Mouse (Mus musculus) heart, embryonic 14.5 days (tissue): ENCODE measurements at regions not wholly inside any gene's neighbourhood (a gene's known extent, or its start where the extent isn't known, plus 50 kb on each side); places are given as distances from the start of the nearest gene placed in this dataset.

Experiments used
- ATAC-seq: fragments of 200-750 bp; cut with Nextera tagmentation; 2 replicates; pipeline ENCODE4 v1.8.0; 2017; ENCODE audit warnings: low read depth, moderate TSS enrichment; ENCODE audit not compliant: insufficient number of reproducible peaks, insufficient read depth, low FRiP score
- H3K27ac ChIP-seq, 2 experiments: fragments of 200-500 bp in 1 of 2; fragments of 300-500 bp in 1 of 2; sonication (generic) in 1 of 2; replicated peaks in 1 of 2; 2 replicates each; pipeline ENCODE4 v1.5.1; 2012 to 2014; ENCODE audit warnings: low read depth in 2 of 2, low read length in 2 of 2, control low read depth in 1 of 2, mild to moderate bottlenecking in 1 of 2, mixed read lengths in 1 of 2; ENCODE audit not compliant: control insufficient read depth in 1 of 2, insufficient read depth in 1 of 2
- H3K27me3 ChIP-seq: fragments of 300-500 bp; sonication (generic); 2 replicates; pipeline ENCODE4 v1.6.1; 2014; ENCODE audit warnings: mild to moderate bottlenecking, low read length, control low read depth; ENCODE audit not compliant: control insufficient read depth, insufficient read depth
- H3K36me3 ChIP-seq: fragments of 300-500 bp; sonication (generic); 2 replicates; pipeline ENCODE4 v1.6.1; 2014; ENCODE audit warnings: mild to moderate bottlenecking, control low read depth, low read length, mixed read lengths; ENCODE audit not compliant: control insufficient read depth, insufficient read depth
- H3K4me1 ChIP-seq, 2 experiments: fragments of 200-500 bp in 1 of 2; fragments of 300-500 bp in 1 of 2; sonication (generic) in 1 of 2; 2 replicates each; pipeline ENCODE4 v1.6.1; 2012 to 2014; ENCODE audit warnings: low read length in 2 of 2, control low read depth in 1 of 2, mixed read lengths in 1 of 2; ENCODE audit not compliant: control insufficient read depth in 2 of 2, insufficient read depth in 2 of 2
- H3K4me2 ChIP-seq: fragments of 300-500 bp; sonication (generic); 2 replicates; pipeline ENCODE4 v1.6.1; 2014; ENCODE audit warnings: mild to moderate bottlenecking, low read length
- H3K4me3 ChIP-seq, 2 experiments: fragments of 200-500 bp in 1 of 2; fragments of 300-500 bp in 1 of 2; sonication (generic) in 1 of 2; 2 replicates each; pipeline ENCODE4 v1.5.1; 2012 to 2014; ENCODE audit warnings: low read length in 2 of 2, mild to moderate bottlenecking in 2 of 2, control low read depth in 1 of 2, low read depth in 1 of 2, moderate library complexity in 1 of 2; ENCODE audit not compliant: control insufficient read depth in 1 of 2, insufficient read depth in 1 of 2
- H3K9ac ChIP-seq: fragments of 300-500 bp; sonication (generic); 2 replicates; pipeline ENCODE4 v1.6.1; 2014; ENCODE audit warnings: mild to moderate bottlenecking, low read length
- H3K9me3 ChIP-seq: fragments of 300-500 bp; sonication (generic); 2 replicates; pipeline ENCODE4 v1.6.1; 2016; ENCODE audit warnings: low read length, control low read depth; ENCODE audit not compliant: control insufficient read depth
- WGBS: fragments of 180-500 bp; shearing (Covaris S2); extraction: QIAGEN DNeasy Blood & Tissue Kit; methylation state at CpG from one replicate; pipeline ENCODE4 v1.1.7; 2014; 5-methylcytosine and 5-hydroxymethylcytosine counted together

DNA sequence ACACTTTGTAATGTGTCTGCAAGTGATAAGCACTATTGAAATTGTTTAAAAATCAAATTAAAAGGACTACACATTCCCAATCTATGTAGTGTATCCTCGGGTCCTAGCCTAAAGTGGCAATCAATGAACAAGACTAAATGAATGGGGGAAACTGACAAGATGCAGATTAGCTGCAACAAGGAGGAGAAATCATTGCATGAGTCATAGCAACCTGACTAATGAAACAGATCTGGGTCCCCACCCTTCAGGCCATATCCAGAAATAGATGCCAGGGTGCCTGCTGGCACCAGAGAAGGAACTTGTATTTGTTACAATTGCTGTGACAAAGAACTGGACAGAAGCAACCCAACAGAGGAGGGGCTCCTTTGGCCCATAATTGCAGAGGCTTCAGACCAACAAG lies 148.4 kb downstream of the Klf6 start:
- Histone ChIP-seq H3K27ac (no peak overlapping the region), H3K9me3 (no peaks in the 10 kb centered on the region), H3K4me1 (no peaks in the 10 kb centered on the region), H3K36me3 (no peaks in the 10 kb centered on the region), H3K9ac (no peak overlapping the region), H3K27me3 (no peaks in the 10 kb centered on the region), H3K4me2 (no peak overlapping the region), H3K4me3 (no peak overlapping the region)
- ATAC-seq: no peak
- 40% methylated on average over 1 of the region's 1 CpGs for WGBS

DNA sequence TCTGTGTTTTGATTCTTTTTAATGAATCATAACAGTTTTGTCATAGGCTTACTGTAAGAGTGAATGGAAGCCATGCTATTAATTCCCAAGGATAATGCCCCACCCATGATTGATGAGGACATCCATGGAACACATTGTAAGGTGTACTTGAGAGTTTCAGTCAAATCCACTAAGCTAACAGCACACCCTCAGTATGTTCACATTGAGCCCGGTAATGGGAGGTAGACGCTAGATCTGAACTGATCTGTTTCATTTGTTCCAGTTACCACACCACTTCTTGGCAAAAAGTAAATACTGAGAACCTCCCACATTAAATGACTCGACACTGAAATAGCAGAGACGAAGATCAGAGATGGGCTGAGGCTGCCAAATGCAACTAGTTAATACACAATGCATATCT lies 165.9 kb downstream of the Klf6 start:
- H3K9ac ChIP-seq: no peak overlapping the region
- ATAC-seq: no peak
- peaks cover 20 to 41% of the 10 kb centered on the region in 2 experiments for H3K4me1 ChIP-seq
- no peaks in the 10 kb centered on the region for H3K27me3 ChIP-seq
- no peak overlapping the region for H3K4me2 ChIP-seq
- H3K36me3 ChIP-seq: no peaks in the 10 kb centered on the region
- no peak overlapping the region for H3K27ac ChIP-seq
- H3K9me3 ChIP-seq: no peaks in the 10 kb centered on the region
- 77% methylated on average over 4 of the region's 4 CpGs for WGBS
- H3K4me3 ChIP-seq: no peak overlapping the region

DNA sequence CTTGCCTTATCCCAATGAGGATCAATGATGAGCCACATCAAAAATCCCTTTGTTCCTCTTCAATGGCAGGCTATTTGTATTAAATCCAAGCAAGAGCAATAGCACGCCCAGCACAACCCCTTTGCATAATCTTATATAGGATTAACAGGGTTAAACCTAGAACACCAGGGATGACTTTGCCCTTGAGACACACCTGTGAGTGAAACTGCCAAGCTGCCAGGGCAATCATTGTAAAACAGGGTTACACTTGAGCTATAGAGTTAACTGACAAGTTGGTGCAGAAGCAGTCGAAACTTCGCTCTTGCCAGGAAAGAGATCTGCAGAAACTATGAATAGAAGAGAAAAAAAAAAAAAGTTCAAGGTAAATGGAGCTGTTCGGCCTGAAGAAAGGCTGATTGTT lies 167.6 kb downstream of the Klf6 start:
- H3K27me3 ChIP-seq: no peaks in the 10 kb centered on the region
- H3K4me2 ChIP-seq: no peak overlapping the region
- H3K27ac ChIP-seq: no peak overlapping the region
- no peak overlapping the region for H3K9ac ChIP-seq
- 62% methylated on average over 4 of the region's 4 CpGs for WGBS
- no peaks in the 10 kb centered on the region for H3K36me3 ChIP-seq
- ATAC-seq: no peak
- peaks cover 20 to 41% of the 10 kb centered on the region in 2 experiments for H3K4me1 ChIP-seq
- no peaks in the 10 kb centered on the region for H3K9me3 ChIP-seq
- H3K4me3 ChIP-seq: no peak overlapping the region

DNA sequence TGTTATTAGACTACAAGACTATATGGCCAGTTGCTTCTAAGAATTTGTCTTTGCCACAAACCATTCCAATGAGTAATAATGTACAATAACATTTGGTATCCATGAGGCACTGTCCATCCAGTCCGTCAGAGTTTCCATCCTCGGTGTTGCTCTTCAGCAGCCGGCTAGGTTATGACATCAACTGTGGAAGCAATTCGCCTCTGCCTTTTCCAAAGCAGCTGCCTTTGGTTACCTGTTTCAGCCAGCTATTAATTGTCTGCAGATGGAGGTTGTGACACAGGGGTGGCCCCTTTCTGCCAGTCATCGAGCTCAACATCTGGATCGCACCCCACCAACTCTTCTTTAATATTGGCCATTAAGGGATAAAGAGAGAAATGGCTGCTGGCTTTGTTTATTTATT lies 168.2 kb downstream of the Klf6 start:
- H3K27ac ChIP-seq: 0 out of 4 replicates have a peak overlapping the region, but pooled peaks of 1 of the 2 experiments have one; percentile 1

DNA sequence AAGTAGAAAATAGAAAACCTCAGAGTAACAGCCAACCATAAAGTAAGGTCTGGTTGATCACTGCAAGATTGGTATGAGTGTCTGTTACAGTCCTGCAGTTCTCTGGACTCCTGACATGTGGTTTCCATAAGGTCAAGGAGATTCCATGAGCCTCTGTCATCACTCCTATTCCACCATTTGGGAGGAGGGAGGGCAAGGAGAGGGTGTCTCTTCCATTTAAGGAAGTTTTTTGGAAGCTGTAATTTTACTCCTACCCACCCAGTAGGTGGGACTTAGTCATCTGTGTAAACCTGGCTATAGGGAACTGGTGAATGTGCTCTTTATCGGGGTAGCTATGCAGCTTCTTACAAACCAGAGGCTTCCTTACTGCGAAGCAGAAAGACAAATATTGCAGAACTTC lies 168.8 kb downstream of the Klf6 start:
- 37% methylated on average over 2 of the region's 2 CpGs for WGBS
- Histone ChIP-seq H3K27ac (no peak overlapping the region), H3K9ac (no peak overlapping the region), H3K4me1 (peaks cover 19 to 37% of the 10 kb centered on the region in 2 experiments), H3K36me3 (no peaks in the 10 kb centered on the region), H3K4me2 (no peak overlapping the region), H3K27me3 (no peaks in the 10 kb centered on the region), H3K9me3 (no peaks in the 10 kb centered on the region), H3K4me3 (no peak overlapping the region)
- 0 out of 2 replicates have a peak, but pooled peaks have one; percentile 50 for ATAC-seq

More for the DNA sequence above, 168.2 kb downstream of the Klf6 start:
- H3K4me2 ChIP-seq: no peak overlapping the region
- 75% methylated on average over 6 of the region's 6 CpGs for WGBS
- no peaks in the 10 kb centered on the region for H3K36me3 ChIP-seq
- no peak overlapping the region for H3K4me3 ChIP-seq
- no peaks in the 10 kb centered on the region for H3K27me3 ChIP-seq
- no peaks in the 10 kb centered on the region for H3K9me3 ChIP-seq
- no peak overlapping the region for H3K9ac ChIP-seq
- no peak for ATAC-seq
- H3K4me1 ChIP-seq: peaks cover 20 to 41% of the 10 kb centered on the region in 2 experiments

DNA sequence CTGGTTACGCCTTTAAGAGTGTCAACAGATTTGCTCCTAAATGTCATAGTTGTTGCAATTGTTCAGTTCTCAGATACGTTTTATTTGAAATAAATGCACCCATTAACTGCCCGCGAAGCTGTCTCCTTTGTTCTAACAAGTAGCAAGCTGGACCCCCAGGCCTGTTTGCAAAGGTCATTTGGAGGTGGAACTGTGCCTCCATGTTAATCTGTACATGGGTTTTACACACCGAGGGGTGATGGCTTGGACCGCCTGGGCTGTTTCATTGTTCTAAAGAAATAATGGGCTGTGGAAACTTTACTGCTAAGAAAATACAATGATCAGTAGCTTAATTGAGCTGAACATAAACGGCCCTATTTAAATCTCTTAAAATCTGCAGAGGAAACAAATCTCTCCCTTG lies 178.8 kb downstream of the Klf6 start:
- WGBS: 81% methylated on average over 7 of the region's 7 CpGs
- H3K4me1 ChIP-seq: peaks cover 0 to 3% of the 10 kb centered on the region in 2 experiments; a peak in 2 of 4 replicates
- no peaks in the 10 kb centered on the region for H3K9me3 ChIP-seq
- no peak overlapping the region for H3K27ac ChIP-seq
- ATAC-seq: no peak
- no peak overlapping the region for H3K4me3 ChIP-seq
- H3K27me3 ChIP-seq: no peaks in the 10 kb centered on the region
- H3K9ac ChIP-seq: no peak overlapping the region
- H3K4me2 ChIP-seq: no peak overlapping the region
- no peaks in the 10 kb centered on the region for H3K36me3 ChIP-seq

DNA sequence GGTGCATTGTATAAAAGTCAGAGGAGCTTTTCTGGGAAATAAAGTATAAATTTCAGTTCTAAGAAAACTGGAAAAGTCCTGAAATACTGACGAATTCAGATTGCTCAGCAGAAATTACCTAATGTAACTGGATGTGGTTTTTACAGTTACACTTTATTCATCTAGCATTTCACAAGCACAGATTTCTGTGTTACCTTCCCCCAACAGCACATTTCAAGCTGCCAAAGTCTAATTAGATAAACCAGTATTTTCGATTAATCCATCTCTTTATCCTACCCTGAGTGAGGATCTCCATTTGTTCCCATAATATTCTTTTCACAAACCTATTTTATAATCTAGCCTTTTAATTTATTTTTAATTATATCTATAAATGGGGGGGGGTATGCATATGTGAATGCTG lies 179.4 kb downstream of the Klf6 start:
- H3K27ac ChIP-seq: no peak overlapping the region
- no peak overlapping the region for H3K9ac ChIP-seq
- 87% methylated on average over 2 of the region's 2 CpGs for WGBS
- H3K36me3 ChIP-seq: no peaks in the 10 kb centered on the region
- ATAC-seq: no peak
- no peak overlapping the region for H3K4me2 ChIP-seq
- no peaks in the 10 kb centered on the region for H3K27me3 ChIP-seq
- peaks cover 0 to 3% of the 10 kb centered on the region in 2 experiments; a peak in 2 of 4 replicates for H3K4me1 ChIP-seq
- no peaks in the 10 kb centered on the region for H3K9me3 ChIP-seq
- no peak overlapping the region for H3K4me3 ChIP-seq

DNA sequence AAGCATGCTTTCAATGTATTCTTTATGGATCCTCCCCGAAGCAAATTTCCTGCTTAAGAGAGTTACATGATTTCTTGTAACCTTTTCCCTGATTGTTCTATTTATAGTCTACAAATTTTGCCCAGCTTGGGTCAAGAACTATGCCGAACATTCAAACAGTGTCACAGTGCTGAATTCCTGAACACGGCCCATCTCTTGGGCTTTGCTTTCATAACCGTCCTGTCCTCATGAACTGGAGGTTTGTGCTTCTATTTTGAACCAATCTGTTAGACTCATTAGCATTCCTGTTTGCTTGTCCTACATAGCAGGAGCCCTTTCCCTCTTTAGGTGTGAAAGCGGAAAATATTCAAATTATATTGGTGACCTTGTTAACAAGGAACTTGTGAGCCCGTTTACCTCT lies 181.2 kb downstream of the Klf6 start:
- Histone ChIP-seq H3K4me1 (peaks cover 0 to 3% of the 10 kb centered on the region in 2 experiments; a peak in 2 of 4 replicates), H3K27ac (no peak overlapping the region), H3K4me2 (no peak overlapping the region), H3K9ac (no peak overlapping the region), H3K9me3 (no peaks in the 10 kb centered on the region), H3K36me3 (no peaks in the 10 kb centered on the region), H3K4me3 (no peak overlapping the region), H3K27me3 (no peaks in the 10 kb centered on the region)
- no peak for ATAC-seq
- WGBS: 51% methylated on average over 6 of the region's 6 CpGs
